Mouse (Mus musculus): Measurements from ENCODE around the gene Fcrl5. TPM values are rescaled to one million over a fixed set of nuclear protein-coding genes. Genes with fewer than 3 reads are reported as not detected.

Fcrl5 gene
- polyA plus RNA-seq, 1 experiment from 2014 or later, result not detected

DNA sequence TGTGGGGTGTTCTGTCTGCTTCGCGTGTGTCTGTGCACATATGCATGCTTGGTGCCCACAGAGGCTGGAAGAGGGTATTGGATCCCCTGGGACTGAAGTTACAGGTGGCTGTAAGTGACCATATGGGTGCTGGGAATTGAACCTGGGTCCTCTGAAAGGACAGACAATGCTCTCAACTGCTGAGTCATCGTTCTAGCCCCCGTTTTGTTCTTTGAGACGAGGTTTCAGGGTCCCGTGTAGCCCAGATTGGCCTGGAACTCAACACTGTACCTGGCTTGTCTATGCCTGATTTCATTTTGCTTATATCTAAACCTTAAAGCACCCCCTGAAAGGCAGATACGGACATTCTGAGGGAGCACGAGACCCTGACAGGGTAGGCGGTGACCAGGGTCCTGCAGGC is 75.3 kb downstream of the Fcrl5 start:
- ATAC-seq (replicated peaks; ENCODE audit: low FRiP score, low read depth), result no peak
- no peak overlapping the region for H3K4me2 ChIP-seq (ENCODE audit: low read length)
- DNase-seq (ENCODE audit: low spot score), result no peak
- no peaks in the 10 kb centered on the region for H3K4me1 ChIP-seq (replicated peaks; ENCODE audit: insufficient read depth, low read length)
- H3K27ac ChIP-seq, result no peak overlapping the region
- no peak overlapping the region for H3K4me3 ChIP-seq (replicated peaks; ENCODE audit: low read depth, low read length)
- no peaks in the 10 kb centered on the region for H3K9me3 ChIP-seq (replicated peaks; ENCODE audit: low read length)
- H3K9ac ChIP-seq (ENCODE audit: low read depth, low read length), result no peak overlapping the region
- no peak for TF ChIP-seq CTCF (IDR thresholded peaks at IDR 0.05; ENCODE audit: low read depth)
- no peaks in the 10 kb centered on the region for H3K27me3 ChIP-seq (ENCODE audit: insufficient read depth, low read length)
- H3K36me3 ChIP-seq (ENCODE audit: insufficient read depth, low read length), result no peaks in the 10 kb centered on the region
- WGBS, result 89% methylated on average over 9 of the region's 9 CpGs

- Histone ChIP-seq H3K4me1 (replicated peaks; ENCODE audit: insufficient read depth, low read length) (no peaks in the 10 kb centered on the region), H3K9me3 (replicated peaks; ENCODE audit: low read length) (no peaks in the 10 kb centered on the region), H3K27me3 (ENCODE audit: insufficient read depth, low read length) (no peaks in the 10 kb centered on the region), H3K4me3 (replicated peaks; ENCODE audit: low read depth, low read length) (no peak overlapping the region), H3K27ac (no peak overlapping the region), H3K36me3 (ENCODE audit: insufficient read depth, low read length) (no peaks in the 10 kb centered on the region), H3K4me2 (ENCODE audit: low read length) (no peak overlapping the region), H3K9ac (ENCODE audit: low read depth, low read length) (no peak overlapping the region)
- WGBS, result 46% methylated on average over 16 of the region's 16 CpGs
- TF ChIP-seq CTCF (IDR thresholded peaks at IDR 0.05; ENCODE audit: low read depth), result no peak
- DNase-seq (ENCODE audit: low spot score) (no peak), ATAC-seq (replicated peaks; ENCODE audit: low FRiP score, low read depth) (no peak)
These were observed 76.6 kb downstream of the Fcrl5 start for GRCm38 (mm10) chr3:87511971-87512765.

DNA sequence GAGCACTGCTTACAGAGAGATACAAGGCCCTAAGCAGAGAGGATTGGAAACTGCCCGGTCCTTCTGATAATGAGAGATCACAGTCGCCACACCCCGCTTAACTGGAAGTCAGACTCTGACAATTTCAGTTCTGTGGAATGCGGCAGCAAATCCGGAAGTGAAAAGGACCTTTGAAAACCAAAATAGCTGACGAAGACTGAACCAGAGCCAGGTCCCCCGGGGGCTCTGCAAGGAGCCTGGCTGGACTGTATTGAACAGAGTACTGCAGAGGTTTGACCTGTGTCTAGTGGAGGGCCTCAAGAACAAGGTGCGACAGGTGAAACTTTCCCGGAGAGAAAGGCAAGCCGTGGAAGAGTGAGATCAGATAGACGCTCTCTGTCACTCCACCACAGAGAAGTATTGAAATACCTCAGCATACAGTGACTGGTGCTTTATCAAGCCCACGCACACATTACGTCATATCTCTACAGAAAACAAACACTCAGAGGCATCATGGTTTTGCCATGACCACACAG is 80.1 kb downstream of the Fcrl5 start:
- H3K9me3 ChIP-seq (replicated peaks; ENCODE audit: low read length), result no peaks in the 10 kb centered on the region
- H3K27me3 ChIP-seq (ENCODE audit: insufficient read depth, low read length), result no peaks in the 10 kb centered on the region
- no peak overlapping the region for H3K9ac ChIP-seq (ENCODE audit: low read depth, low read length)
- H3K4me2 ChIP-seq (ENCODE audit: low read length), result no peak overlapping the region
- H3K27ac ChIP-seq, result no peak overlapping the region
- H3K4me3 ChIP-seq (replicated peaks; ENCODE audit: low read depth, low read length), result no peak overlapping the region
- no peaks in the 10 kb centered on the region for H3K4me1 ChIP-seq (replicated peaks; ENCODE audit: insufficient read depth, low read length)
- ATAC-seq (replicated peaks; ENCODE audit: low FRiP score, low read depth) (no peak), DNase-seq (ENCODE audit: low spot score) (peak; percentile 37)
- H3K36me3 ChIP-seq (ENCODE audit: insufficient read depth, low read length), result no peaks in the 10 kb centered on the region
- TF ChIP-seq CTCF (IDR thresholded peaks at IDR 0.05; ENCODE audit: low read depth), result no peak
- 54% methylated on average over 13 of the region's 13 CpGs for WGBS

GRCm38 (mm10) chr3:87518425-87518824 is 82.9 kb downstream of the Fcrl5 start:
- Histone ChIP-seq H3K9me3 (replicated peaks; ENCODE audit: low read length) (no peaks in the 10 kb centered on the region), H3K4me1 (replicated peaks; ENCODE audit: insufficient read depth, low read length) (no peaks in the 10 kb centered on the region), H3K27me3 (ENCODE audit: insufficient read depth, low read length) (no peaks in the 10 kb centered on the region), H3K27ac (no peak overlapping the region), H3K9ac (ENCODE audit: low read depth, low read length) (no peak overlapping the region), H3K4me2 (ENCODE audit: low read length) (no peak overlapping the region), H3K36me3 (ENCODE audit: insufficient read depth, low read length) (no peaks in the 10 kb centered on the region), H3K4me3 (replicated peaks; ENCODE audit: low read depth, low read length) (no peak overlapping the region)
- no peak for TF ChIP-seq CTCF (IDR thresholded peaks at IDR 0.05; ENCODE audit: low read depth)
- ATAC-seq (replicated peaks; ENCODE audit: low FRiP score, low read depth) (no peak), DNase-seq (ENCODE audit: low spot score) (no peak)

DNA sequence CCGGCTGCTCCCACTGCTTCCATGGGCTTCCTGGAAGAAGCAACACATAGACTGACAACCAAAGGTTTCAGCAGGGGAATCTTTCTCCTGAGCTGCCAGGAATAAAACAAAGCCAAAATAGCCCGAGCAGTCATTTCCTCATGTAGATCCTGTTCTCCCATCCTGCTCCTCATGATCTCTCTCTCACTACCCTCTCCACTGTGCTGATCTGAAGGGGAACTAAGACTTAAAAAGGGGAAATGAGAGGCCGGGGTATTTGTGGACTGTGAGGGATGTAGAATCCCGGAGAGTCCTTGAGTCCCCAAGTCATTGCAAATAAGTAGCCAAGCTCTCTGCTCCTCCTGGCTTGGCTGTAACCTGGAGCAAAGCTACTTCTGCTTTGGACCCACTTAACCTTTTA is 85.6 kb downstream of the Fcrl5 start:
- no peak for TF ChIP-seq CTCF (IDR thresholded peaks at IDR 0.05; ENCODE audit: low read depth)
- WGBS, result 78% methylated on average over 4 of the region's 4 CpGs

DNA sequence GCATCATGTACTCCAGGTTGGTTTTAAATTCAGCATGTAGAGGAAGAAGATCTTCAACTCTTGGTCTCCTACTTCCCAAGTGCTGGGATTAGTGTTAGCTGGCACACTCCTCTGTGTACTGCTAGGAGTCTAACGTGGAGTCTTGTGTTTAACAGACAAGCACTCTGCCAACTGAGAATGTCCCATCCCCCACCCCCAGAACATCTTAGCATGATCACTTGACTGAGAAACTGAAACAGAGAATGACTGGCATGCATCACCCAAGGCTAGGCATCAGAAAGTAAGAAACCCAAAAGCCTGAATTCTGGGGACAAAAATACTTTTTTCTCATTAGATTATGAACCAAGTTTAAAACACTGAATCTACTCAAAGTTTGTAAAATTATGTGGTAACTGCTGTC is 86.3 kb downstream of the Fcrl5 start:
- 40% methylated on average over 1 of the region's 1 CpGs for WGBS
- Histone ChIP-seq H3K9me3 (replicated peaks; ENCODE audit: low read length) (no peaks in the 10 kb centered on the region), H3K27ac (no peak overlapping the region), H3K4me2 (ENCODE audit: low read length) (no peak overlapping the region), H3K27me3 (ENCODE audit: insufficient read depth, low read length) (no peaks in the 10 kb centered on the region), H3K9ac (ENCODE audit: low read depth, low read length) (no peak overlapping the region), H3K36me3 (ENCODE audit: insufficient read depth, low read length) (no peaks in the 10 kb centered on the region), H3K4me1 (replicated peaks; ENCODE audit: insufficient read depth, low read length) (0 out of 2 replicates have a peak, but pooled peaks cover 8% of the 10 kb centered on the region), H3K4me3 (replicated peaks; ENCODE audit: low read depth, low read length) (no peak overlapping the region)
- no peak for TF ChIP-seq CTCF (IDR thresholded peaks at IDR 0.05; ENCODE audit: low read depth)
- ATAC-seq (replicated peaks; ENCODE audit: low FRiP score, low read depth) (no peak), DNase-seq (ENCODE audit: low spot score) (no peak)

More for the DNA sequence above, 85.6 kb downstream of the Fcrl5 start:
- Histone ChIP-seq H3K9me3 (replicated peaks; ENCODE audit: low read length) (no peaks in the 10 kb centered on the region), H3K4me2 (ENCODE audit: low read length) (no peak overlapping the region), H3K4me3 (replicated peaks; ENCODE audit: low read depth, low read length) (no peak overlapping the region), H3K27me3 (ENCODE audit: insufficient read depth, low read length) (no peaks in the 10 kb centered on the region), H3K4me1 (replicated peaks; ENCODE audit: insufficient read depth, low read length) (0 out of 2 replicates have a peak, but pooled peaks cover 1% of the 10 kb centered on the region), H3K9ac (ENCODE audit: low read depth, low read length) (no peak overlapping the region), H3K27ac (no peak overlapping the region), H3K36me3 (ENCODE audit: insufficient read depth, low read length) (no peaks in the 10 kb centered on the region)
- no peak for DNase-seq (ENCODE audit: low spot score)
- ATAC-seq (replicated peaks; ENCODE audit: low FRiP score, low read depth), result no peak

Data from kidney, postnatal 0 days (tissue).